Mouse (Mus musculus) kidney, adult 2 months (tissue): ENCODE results near the gene Arvcf. TPM values are rescaled to one million over a fixed set of nuclear protein-coding genes. Genes with fewer than 3 reads are reported as not detected.

Experiments
- DNase-seq: peaks from one replicate; pipeline ENCODE4 v3.0.0; 2021
- H3K27ac ChIP-seq: fragments of 200-500 bp; 2 replicates; pipeline ENCODE4 v1.5.1; 2012; ENCODE audit warnings: low read depth, low read length, control low read depth, inconsistent platforms; ENCODE audit not compliant: insufficient read depth
- H3K27me3 ChIP-seq: fragments of 200-500 bp; replicated peaks from 2 replicates; pipeline ENCODE4 v1.6.1; 2012; ENCODE audit warnings: mild to moderate bottlenecking, moderate library complexity, low read length, inconsistent platforms; ENCODE audit not compliant: control insufficient read depth, insufficient read depth
- H3K36me3 ChIP-seq: fragments of 200-500 bp; 2 replicates; pipeline ENCODE4 v1.6.1; 2012; ENCODE audit warnings: mild to moderate bottlenecking, moderate library complexity, low read length, inconsistent platforms; ENCODE audit not compliant: control insufficient read depth, insufficient read depth
- H3K4me1 ChIP-seq: fragments of 200-500 bp; 2 replicates; pipeline ENCODE4 v1.6.1; 2011; ENCODE audit warnings: low read length; ENCODE audit not compliant: control insufficient read depth, insufficient read depth
- H3K4me3 ChIP-seq: fragments of 200-500 bp; 2 replicates; pipeline ENCODE4 v1.5.1; 2011; ENCODE audit warnings: mild to moderate bottlenecking, low read depth, low read length, control low read depth; ENCODE audit not compliant: insufficient read depth
- CTCF ChIP-seq: fragments of 200-500 bp; conservative IDR thresholded peaks from 2 replicates; pipeline ENCODE4 v1.5.1; 2011; ENCODE audit warnings: low read depth, mild to moderate bottlenecking, control low read depth, low read length, moderate library complexity, mixed read lengths; ENCODE audit not compliant: insufficient read depth, insufficient read length
- POLR2A ChIP-seq: fragments of 200-500 bp; IDR thresholded peaks from one replicate; pipeline ENCODE4 v1.6.1; 2011; ENCODE audit warnings: low read depth, low read length, control low read depth
- WGBS: fragments of 180-500 bp; shearing (Covaris S2); methylation state at CpG from one replicate; pipeline ENCODE4 v1.1.7; 2018; 5-methylcytosine and 5-hydroxymethylcytosine counted together
- polyA plus RNA-seq: library from polyadenylated mRNA; depleted of rRNA; stranded (reverse); fragments of >200 nt; gene quantifications from 2 replicates; pipeline ENCODE4 v1.2.3, GENCODE M21; 2012

Gene Arvcf
- polyA plus RNA-seq, 1 experiment: 94.2 TPM

DNA sequence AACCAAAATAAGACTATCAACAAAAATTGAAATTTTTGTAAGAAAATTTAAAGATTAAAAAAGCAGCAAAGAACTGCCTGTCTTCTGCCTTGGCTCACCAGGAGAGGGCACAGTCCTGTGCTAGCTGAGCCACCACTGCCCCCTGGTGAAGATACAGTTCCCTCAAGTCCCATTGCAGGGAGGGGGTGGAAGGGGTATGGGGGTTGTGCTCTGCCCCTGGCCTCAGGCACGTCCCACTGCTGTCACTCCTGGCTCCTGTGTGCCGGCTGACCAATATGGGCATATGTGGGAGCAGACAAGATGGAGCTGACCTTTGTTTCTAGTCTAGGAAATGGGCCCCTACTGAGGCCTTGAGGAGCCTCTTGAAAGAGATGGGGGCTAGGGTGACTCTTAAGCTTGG, 58.3 kb downstream of the Arvcf start:
- no peak overlapping the region for H3K27ac ChIP-seq
- TF ChIP-seq POLR2A: no peak
- TF ChIP-seq CTCF: peak; percentile 91
- no peak overlapping the region for H3K4me3 ChIP-seq
- H3K36me3 ChIP-seq: no peaks in the 10 kb centered on the region
- DNase-seq: peak; percentile 74
- WGBS: 13% methylated on average over 2 of the region's 2 CpGs
- H3K27me3 ChIP-seq: no peaks in the 10 kb centered on the region
- peaks cover 13% of the 10 kb centered on the region for H3K4me1 ChIP-seq

DNA sequence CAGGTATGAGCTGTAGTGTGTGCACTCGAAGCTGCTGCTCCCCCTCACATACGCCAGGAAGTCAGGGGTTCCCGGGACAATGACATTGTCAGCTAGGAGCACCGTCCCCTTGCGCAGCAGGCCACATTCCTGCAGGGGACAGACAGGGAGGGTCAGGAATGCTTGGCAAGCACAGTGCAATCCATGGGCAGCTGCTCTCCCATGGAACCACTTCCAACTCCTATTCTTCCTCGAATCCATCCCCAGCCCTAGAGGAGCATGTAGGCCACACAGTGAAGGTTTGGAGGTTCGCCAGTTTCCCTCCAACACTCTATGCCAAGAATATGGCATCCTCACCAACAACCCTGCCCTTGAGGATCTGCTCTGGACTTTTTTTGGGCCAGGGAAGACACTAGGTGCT, 59.9 kb downstream of the Arvcf start:
- Histone ChIP-seq H3K4me1 (peaks cover 20% of the 10 kb centered on the region), H3K4me3 (no peak overlapping the region), H3K36me3 (no peaks in the 10 kb centered on the region), H3K27ac (no peak overlapping the region), H3K27me3 (no peaks in the 10 kb centered on the region)
- WGBS: 38% methylated on average over 7 of the region's 7 CpGs
- TF ChIP-seq CTCF: no peak
- TF ChIP-seq POLR2A: no peak
- DNase-seq: peak; percentile 45

- no peak overlapping the region for H3K27ac ChIP-seq
- no peak overlapping the region; the same call in 1 of the 2 replicates for H3K4me3 ChIP-seq
- WGBS: 51% methylated on average over 4 of the region's 4 CpGs
- H3K27me3 ChIP-seq: no peaks in the 10 kb centered on the region
- no peak for DNase-seq
- no peaks in the 10 kb centered on the region for H3K36me3 ChIP-seq
- peaks cover 28% of the 10 kb centered on the region for H3K4me1 ChIP-seq
- TF ChIP-seq POLR2A (no peak), CTCF (no peak)
Observed at GRCm38 (mm10) chr16:18409776-18410175, 61.8 kb downstream of the Arvcf start.

- Histone ChIP-seq H3K27ac (0 out of 2 replicates have a peak overlapping the region, but pooled peaks have one; percentile 2), H3K36me3 (no peaks in the 10 kb centered on the region), H3K4me1 (peaks cover 28% of the 10 kb centered on the region), H3K27me3 (no peaks in the 10 kb centered on the region), H3K4me3 (peak overlapping the region; percentile 39)
- no peak for TF ChIP-seq POLR2A
- TF ChIP-seq CTCF: no peak
- 55% methylated on average over 5 of the region's 5 CpGs for WGBS
- DNase-seq: no peak
Observed at GRCm38 (mm10) chr16:18410418-18410817, 62.4 kb downstream of the Arvcf start.

GRCm38 (mm10) chr16:18411026-18411649, 63.2 kb downstream of the Arvcf start:
- WGBS: 35% methylated on average over 13 of the region's 13 CpGs
- Histone ChIP-seq H3K27ac (peak overlapping the region; percentile 67), H3K36me3 (no peaks in the 10 kb centered on the region), H3K4me3 (peak overlapping the region; percentile 39), H3K27me3 (no peaks in the 10 kb centered on the region), H3K4me1 (peaks cover 31% of the 10 kb centered on the region)
- TF ChIP-seq CTCF (no peak), POLR2A (no peak)
- DNase-seq: peak; percentile 87

GRCm38 (mm10) chr16:18411802-18412476, 64.0 kb downstream of the Arvcf start:
- H3K4me3 ChIP-seq: peak overlapping the region; percentile 39
- no peaks in the 10 kb centered on the region for H3K36me3 ChIP-seq
- peaks cover 39% of the 10 kb centered on the region for H3K4me1 ChIP-seq
- peak; percentile 96 for DNase-seq
- 40% methylated on average over 12 of the region's 12 CpGs for WGBS
- TF ChIP-seq POLR2A (peak; percentile 42), CTCF (no peak)
- H3K27ac ChIP-seq: peak overlapping the region; percentile 79
- H3K27me3 ChIP-seq: no peaks in the 10 kb centered on the region

DNA sequence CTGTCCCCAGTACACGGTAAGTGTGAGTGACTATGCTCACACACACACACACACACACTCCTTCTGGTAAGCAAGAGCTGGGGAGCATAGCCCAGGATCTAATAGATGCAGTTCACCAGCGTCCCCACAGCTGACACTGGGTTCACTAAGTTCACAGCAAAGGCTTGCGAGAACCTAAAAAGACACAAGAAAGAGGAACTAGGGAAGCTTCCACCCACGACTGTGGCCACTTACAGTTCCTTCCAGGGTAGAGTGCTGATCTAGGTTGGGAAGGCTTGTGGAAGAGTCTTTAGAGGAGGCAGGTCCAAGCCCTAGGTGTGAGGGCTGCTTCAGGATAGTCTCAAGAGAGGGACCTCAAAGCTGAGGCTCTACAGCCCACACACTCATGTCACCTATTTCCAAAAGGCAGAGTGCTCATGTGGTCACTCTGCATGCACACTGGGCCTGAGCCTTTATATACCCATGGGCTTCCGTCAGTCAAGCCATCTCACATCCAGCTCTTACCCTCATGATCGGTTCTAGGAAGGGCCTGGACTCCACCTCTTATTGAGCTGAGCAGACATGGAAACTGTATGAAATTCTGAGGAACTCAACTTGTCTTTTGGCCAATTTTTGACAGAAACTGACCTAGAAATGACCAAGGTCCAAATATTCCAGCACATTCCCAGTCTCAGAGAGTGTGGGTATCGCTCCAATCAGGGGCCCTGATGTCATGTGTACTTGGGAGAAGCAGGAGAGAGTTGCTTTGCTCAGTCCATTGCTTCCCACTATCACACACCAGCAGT, 65.2 kb downstream of the Arvcf start:
- no peaks in the 10 kb centered on the region for H3K36me3 ChIP-seq
- peaks cover 41% of the 10 kb centered on the region for H3K4me1 ChIP-seq
- H3K27ac ChIP-seq: peak overlapping the region; percentile 79
- peak; percentile 55 for DNase-seq
- H3K27me3 ChIP-seq: no peaks in the 10 kb centered on the region
- H3K4me3 ChIP-seq: no peak overlapping the region
- TF ChIP-seq CTCF: no peak
- no peak for TF ChIP-seq POLR2A
- WGBS: 53% methylated on average over 7 of the region's 7 CpGs
